ENCODE assay signal across 9 mouse cellular contexts in genomic region chr7:84680092-84680491, GRCm38 (mm10). TPM values are rescaled to one million over a fixed set of nuclear protein-coding genes. Genes with fewer than 3 reads are reported as not detected.
DNase-seq lines count a peak whose midpoint lies in the region; ATAC-seq and TF ChIP-seq lines count a peak whose summit lies in the region.
"Had no signal": no experiment of that assay in that cellular context is flagged by ENCODE, and none has a peak within 500 bp of the region (broad histone marks: within the 10 kb centered on the region; RNA-seq: fewer than 3 reads in every experiment).

No protein-coding gene starts in this region.

- H3K9me3 ChIP-seq in G1E (replicated peaks): no peaks in the 10 kb centered on the region
- no peaks in the 10 kb centered on the region for H3K9me3 ChIP-seq in heart, postnatal 0 days (replicated peaks; ENCODE audit: control insufficient read depth, low read length)
- no peaks in the 10 kb centered on the region for H3K9me3 ChIP-seq in midbrain, embryonic 10.5 days (replicated peaks)

- DNase-seq in heart, adult 2 months: no peak
- no peak for DNase-seq in heart, postnatal 14 days
- DNase-seq in G1E (ENCODE audit: low spot score): no peak
- no peak for DNase-seq in heart, postnatal 0 days (ENCODE audit: low spot score)
- no peak for DNase-seq in midbrain, embryonic 10.5 days (ENCODE audit: low spot score)
- DNase-seq in Muller cell, postnatal 12 days (ENCODE audit: inconsistent ontology term): no peak
- no peak for DNase-seq in T-cell, adult 2 months (ENCODE audit: low spot score)
- no peak for DNase-seq in spleen, postnatal 4 days (ENCODE audit: low spot score in 2 of 2)
- DNase-seq: cerebellum, postnatal 10 days had no signal

- ATAC-seq in G1E (ENCODE audit: extremely low read depth, insufficient number of reproducible peaks, low FRiP score, poor library complexity, severe bottlenecking): no peak
- no peak for ATAC-seq in heart, postnatal 0 days (ENCODE audit: insufficient read depth, low read depth)

- TF ChIP-seq EP300 in heart, adult 2 months (IDR thresholded peaks at IDR 0.05; ENCODE audit: insufficient read depth, low read depth, low read length): no peak
- no peak for TF ChIP-seq EP300 in heart, postnatal 0 days (IDR thresholded peaks at IDR 0.05; ENCODE audit: low read depth)

- no peak for TF ChIP-seq POLR2A in heart, adult 2 months (IDR thresholded peaks at IDR 0.05; ENCODE audit: insufficient read depth, low read depth, low read length)

- peak overlapping the region; percentile 28; the same call in 1 of the 2 replicates for H3K4me3 ChIP-seq in heart, adult 2 months
- H3K4me3 ChIP-seq in G1E (ENCODE audit: low read depth, low read length): peak overlapping the region; percentile 25; the same call in 1 of the 2 replicates
- peak overlapping the region; percentile 59 for H3K4me3 ChIP-seq in heart, postnatal 0 days (ENCODE audit: low read depth, low read length)
- H3K4me3 ChIP-seq in midbrain, embryonic 10.5 days: peak overlapping the region; percentile 52

- peak overlapping the region; percentile 63 for H3K4me2 ChIP-seq in heart, postnatal 0 days (ENCODE audit: low read depth, low read length)

- peaks cover 4% of the 10 kb centered on the region for H3K4me1 ChIP-seq in heart, adult 2 months (ENCODE audit: control insufficient read depth, insufficient read depth, low read length)
- H3K4me1 ChIP-seq in G1E (ENCODE audit: insufficient read depth, low read depth, low read length): peaks cover 39% of the 10 kb centered on the region
- H3K4me1 ChIP-seq in heart, postnatal 0 days (ENCODE audit: control insufficient read depth, insufficient read depth): peaks cover 9% of the 10 kb centered on the region; the same call in 1 of the 2 replicates
- peaks cover 50% of the 10 kb centered on the region for H3K4me1 ChIP-seq in midbrain, embryonic 10.5 days

- H3K27ac ChIP-seq in heart, adult 2 months: peak overlapping the region; percentile 38
- peak overlapping the region; percentile 53 for H3K27ac ChIP-seq in heart, postnatal 0 days (ENCODE audit: low read depth)
- peak overlapping the region; percentile 75 for H3K27ac ChIP-seq in midbrain, embryonic 10.5 days (replicated peaks)

- peaks cover 4% of the 10 kb centered on the region for H3K36me3 ChIP-seq in heart, adult 2 months (ENCODE audit: control insufficient read depth, insufficient read depth, low read length)
- H3K36me3 ChIP-seq in G1E (replicated peaks): no peaks in the 10 kb centered on the region
- H3K36me3 ChIP-seq in heart, postnatal 0 days (replicated peaks; ENCODE audit: control insufficient read depth, insufficient read depth, low read length): no peaks in the 10 kb centered on the region
- no peaks in the 10 kb centered on the region for H3K36me3 ChIP-seq in midbrain, embryonic 10.5 days

- no peak overlapping the region for H3K9ac ChIP-seq in heart, adult 2 months (ENCODE audit: low read depth, low read length)
- peak overlapping the region; percentile 51; the same call in 1 of the 2 replicates for H3K9ac ChIP-seq in heart, postnatal 0 days (replicated peaks; ENCODE audit: low read depth, low read length)

- 53% methylated on average over 2 of the region's 2 CpGs for WGBS in heart, adult 2 months
- 79% methylated on average over 2 of the region's 2 CpGs for WGBS in heart, postnatal 0 days
- WGBS in midbrain, embryonic 10.5 days: 70% methylated on average over 2 of the region's 2 CpGs

- no peak for TF ChIP-seq CTCF in heart, adult 2 months (IDR thresholded peaks at IDR 0.05)
- TF ChIP-seq CTCF in G1E (IDR thresholded peaks at IDR 0.05; ENCODE audit: low read depth, low read length): no peak
- TF ChIP-seq CTCF in heart, postnatal 0 days (IDR thresholded peaks at IDR 0.05; ENCODE audit: low read depth): no peak

- no peaks in the 10 kb centered on the region for H3K27me3 ChIP-seq in heart, adult 2 months (ENCODE audit: control insufficient read depth, insufficient read depth, low read length)
- H3K27me3 ChIP-seq in G1E (ENCODE audit: insufficient read depth, low read length): no peaks in the 10 kb centered on the region
- H3K27me3 ChIP-seq in heart, postnatal 0 days (ENCODE audit: control insufficient read depth, insufficient read depth, low read length): no peaks in the 10 kb centered on the region
- no peaks in the 10 kb centered on the region for H3K27me3 ChIP-seq in midbrain, embryonic 10.5 days (ENCODE audit: low read depth, poor library complexity, severe bottlenecking)

- intact Hi-C loops in heart, adult 2 months (cut with DNase I): loop anchor here (5.0 kb wide), 1 partner anchor 38 kb away; no protein-coding TSS in a partner anchor
- intact Hi-C loops in heart, postnatal 14 days (cut with DNase I): no loop called here

- peaks cover 2% of the 10 kb centered on the region; the same call in 1 of the 2 replicates for H3K79me2 ChIP-seq in heart, adult 2 months (replicated peaks; ENCODE audit: control insufficient read depth, insufficient read depth, low read length)

RNA-seq across cellular contexts. Expression of gene Zfand6, which starts 9.7 kb away (rescaled TPM):
- total RNA-seq in heart, adult 2 months (2021): 10 to 100 TPM; 82.9 to 93.8 TPM
- polyA plus RNA-seq in heart, adult 2 months (2012; rRNA removed): 72.9 and 227 TPM in 2 replicates
- 10 to 100 TPM; 95.4 to 97.4 TPM for total RNA-seq in heart, postnatal 14 days (2021)
- total RNA-seq in G1E (2014; fragmentation: Nextera tagmentation): 134 and 164 TPM in 2 replicates
- total RNA-seq in G1E (2017): 97.1 and 106 TPM in 2 replicates
- 21.1 and 23.1 TPM in 2 replicates for polyA plus RNA-seq in G1E (2012)
- total RNA-seq in heart, postnatal 0 days (2014; rRNA removed; ENCODE audit: low replicate concordance): 117 and 122 TPM in 2 replicates
- 130 and 135 TPM in 2 replicates for polyA plus RNA-seq in heart, postnatal 0 days (2015; fragmentation: Nextera tagmentation; extraction: Ambion mirVana)
- 162 and 185 TPM in 2 replicates for polyA plus RNA-seq in midbrain, embryonic 10.5 days (2016; fragmentation: Nextera tagmentation; extraction: Ambion mirVana)
